Mouse (Mus musculus): ENCODE measurements at regions not wholly inside any gene's neighbourhood (a gene's known extent, or its start where the extent isn't known, plus 50 kb on each side); places are given as distances from the start of the nearest gene placed in this dataset.
"Not testable (repeated sequence)": the region's sequence is repeated elsewhere in the genome, so short reads cannot be mapped to it uniquely, and the experiment has no call there.

DNA sequence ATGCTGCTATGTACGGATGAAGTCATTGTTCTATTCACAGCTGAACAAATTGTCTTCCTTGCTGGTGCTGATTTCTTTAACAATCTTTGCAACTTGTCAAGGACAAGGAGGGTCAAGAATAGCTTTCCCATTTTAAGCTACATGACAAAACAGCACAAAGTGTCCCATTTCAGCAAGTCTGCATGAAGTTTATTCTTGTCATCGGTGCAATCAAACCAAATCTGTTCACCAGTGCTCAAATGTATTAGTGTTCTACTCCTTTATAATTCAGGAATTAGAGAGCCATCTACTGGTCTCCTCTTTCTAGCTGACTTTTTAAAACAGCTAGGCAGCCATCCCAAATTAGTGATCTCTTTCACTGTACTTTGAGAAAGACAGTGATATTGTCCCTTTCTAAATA, 1040.8 kb downstream of the Galc start:
- no peak for DNase-seq (ENCODE audit: extremely low spot score in 1 of 2, low spot score in 1 of 2)

DNA sequence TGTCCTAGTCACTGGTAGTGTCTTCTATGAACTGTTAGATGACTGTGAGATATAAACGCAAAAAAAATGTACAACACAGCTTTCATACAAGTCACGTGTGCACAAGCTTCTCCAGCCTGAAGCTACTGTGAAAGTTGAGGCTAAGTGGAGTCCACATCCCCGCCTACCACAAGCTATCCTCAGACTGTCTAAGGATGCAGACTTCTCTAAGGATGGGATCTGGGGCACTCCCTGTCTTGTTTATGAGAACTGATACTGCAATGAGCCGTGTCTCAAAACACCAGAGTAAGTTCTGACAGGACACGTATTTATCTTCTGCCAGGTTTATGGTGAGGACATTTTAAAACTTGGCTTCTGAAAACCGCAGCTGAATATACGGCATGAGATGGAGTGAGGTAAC, 1041.7 kb downstream of the Galc start:
- no peak for DNase-seq (ENCODE audit: extremely low spot score in 1 of 2, low spot score in 1 of 2)

DNA sequence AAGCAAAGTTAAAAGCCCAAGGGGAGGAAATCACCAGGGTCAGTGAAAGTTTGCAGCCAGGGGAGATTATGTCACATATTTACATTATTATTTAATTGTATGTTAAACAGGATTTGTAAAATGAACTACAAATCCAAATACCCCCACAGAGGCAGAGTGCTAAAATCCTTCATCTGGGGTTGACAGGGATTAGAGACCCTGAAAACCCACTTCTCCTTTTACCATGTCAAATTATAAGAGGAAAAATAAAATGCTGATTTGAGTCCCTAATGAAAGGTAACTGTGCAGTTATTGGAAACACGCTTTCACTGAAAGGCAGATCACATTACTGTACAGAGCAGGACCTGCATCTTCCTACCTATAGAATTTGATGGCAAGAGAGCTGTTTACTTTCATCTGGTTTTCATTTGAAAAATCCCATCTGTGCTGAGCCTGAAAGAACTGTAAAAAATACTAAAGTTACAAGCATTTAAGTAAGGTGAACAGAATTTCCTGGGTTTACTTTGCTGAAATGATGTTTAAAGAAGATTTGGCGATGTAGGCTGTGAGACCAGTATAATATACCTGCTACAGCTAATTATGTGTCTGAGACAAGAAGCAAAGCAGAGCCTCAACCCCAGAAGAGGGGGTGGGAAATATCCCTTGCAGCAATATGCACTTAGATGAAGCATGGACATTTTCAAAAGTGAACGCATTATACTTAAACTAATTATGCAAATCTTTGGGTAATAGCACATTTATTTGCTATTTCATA, 1055.4 kb downstream of the Galc start:
- no peak for DNase-seq (ENCODE audit: extremely low spot score in 1 of 2, low spot score in 1 of 2)

DNA sequence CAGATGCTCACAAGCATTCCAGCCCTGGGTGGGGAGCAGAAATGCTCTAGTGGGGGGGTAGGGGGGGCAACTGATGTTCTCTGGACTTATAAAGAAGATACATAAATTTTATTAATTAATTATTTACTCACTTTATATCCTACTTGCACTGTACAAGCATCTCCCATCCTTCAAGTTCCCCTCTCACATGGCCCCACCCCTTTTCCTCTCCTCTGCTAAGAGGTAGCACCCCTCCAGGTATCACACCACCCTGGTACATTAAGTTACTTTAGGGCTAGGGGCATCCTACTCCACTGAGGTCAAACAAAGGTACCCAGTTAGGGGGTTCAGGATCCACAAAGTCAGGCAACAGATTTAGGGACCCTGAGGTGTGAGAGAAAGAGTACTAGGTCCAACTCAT, 1097.4 kb downstream of the Galc start:
- no peak for DNase-seq (ENCODE audit: extremely low spot score in 1 of 2, low spot score in 1 of 2)

DNA sequence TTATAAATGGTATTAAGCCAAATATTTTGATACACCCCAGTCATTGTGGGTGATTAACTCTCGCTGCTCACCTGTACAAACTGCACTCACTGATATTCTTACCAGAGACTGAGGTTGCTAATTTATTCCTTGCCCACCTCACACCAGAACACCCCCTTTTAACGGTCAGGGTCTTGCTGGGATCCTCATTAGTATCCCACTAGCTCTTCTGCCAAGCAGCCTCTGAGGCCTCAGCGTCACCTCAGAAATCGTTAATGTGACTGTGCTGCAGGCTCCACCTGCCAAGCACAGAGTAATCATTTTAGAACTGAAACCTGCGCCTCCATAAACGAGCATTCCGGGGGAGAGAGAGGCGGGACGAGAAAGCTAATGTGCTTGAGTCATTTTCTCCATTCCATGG, 1097.8 kb downstream of the Galc start:
- DNase-seq (ENCODE audit: extremely low spot score in 1 of 2, low spot score in 1 of 2): no peak

DNA sequence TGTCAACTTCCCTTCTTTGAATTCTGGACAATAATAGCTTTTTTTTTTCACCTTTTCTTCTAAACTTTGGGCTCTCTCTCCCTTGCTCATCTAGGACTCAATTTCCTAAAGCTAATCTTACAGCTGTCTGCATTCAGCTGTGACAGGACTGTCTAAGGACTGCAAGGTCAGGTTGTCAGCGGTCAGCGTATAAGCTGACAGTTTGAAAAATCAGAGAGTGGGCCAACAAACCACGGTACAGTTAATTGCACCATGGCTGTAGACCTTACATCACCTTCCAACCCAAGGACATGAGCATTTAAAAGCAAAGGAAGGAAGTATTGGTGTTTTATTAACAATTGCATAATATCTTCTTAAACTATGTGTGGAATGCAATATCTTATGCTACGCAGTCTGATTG, 1100.9 kb downstream of the Galc start:
- DNase-seq (ENCODE audit: extremely low spot score in 1 of 2, low spot score in 1 of 2): no peak

DNA sequence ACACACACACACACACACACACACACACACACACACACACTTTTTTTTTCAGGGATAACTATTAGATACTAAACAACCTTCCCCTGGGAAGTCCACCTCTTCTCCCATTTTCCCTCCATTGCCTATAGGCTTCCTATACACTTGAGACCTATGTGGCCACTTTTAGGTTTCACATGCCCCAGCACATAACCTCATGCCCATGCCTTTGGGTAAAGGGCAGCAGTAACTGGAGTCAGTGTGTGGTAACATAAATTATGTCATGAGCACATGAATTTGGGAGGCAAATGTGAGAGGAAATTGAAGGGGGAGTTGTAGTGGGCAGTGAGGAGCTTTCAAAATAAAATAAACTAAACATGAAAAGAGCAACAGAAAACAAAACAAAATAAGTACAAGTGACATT, 1101.5 kb downstream of the Galc start:
- no peak for DNase-seq (ENCODE audit: extremely low spot score in 1 of 2, low spot score in 1 of 2)

DNA sequence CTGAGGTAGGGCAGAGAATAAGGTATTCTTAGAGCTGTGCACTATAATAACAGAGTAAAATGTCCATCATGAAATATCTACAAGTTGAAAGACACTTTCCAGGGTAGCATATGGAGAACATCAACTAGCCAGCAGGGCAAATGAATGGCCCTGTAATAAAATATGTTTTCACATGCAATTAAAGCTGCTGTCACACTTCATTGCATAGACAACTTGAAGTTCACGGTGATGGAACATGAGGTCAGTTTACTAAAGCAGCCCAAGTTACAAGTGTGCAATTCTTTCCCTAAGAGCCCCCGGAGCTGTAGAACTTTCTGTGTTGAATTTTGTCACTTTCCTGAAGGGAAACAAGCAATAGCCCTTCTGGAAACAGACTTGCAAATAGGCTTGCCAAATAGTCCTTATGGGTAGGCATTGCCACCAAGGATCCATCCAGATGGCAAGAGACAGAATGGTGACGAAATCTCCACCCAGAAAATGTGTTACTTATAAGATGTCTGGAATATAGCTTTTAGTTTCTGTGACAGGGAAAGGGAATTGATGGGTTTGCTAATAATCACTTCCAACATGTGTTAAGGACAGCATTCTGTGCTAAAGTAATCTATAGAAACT, 1102.7 kb downstream of the Galc start:
- DNase-seq (ENCODE audit: extremely low spot score in 1 of 2, low spot score in 1 of 2): no peak

DNA sequence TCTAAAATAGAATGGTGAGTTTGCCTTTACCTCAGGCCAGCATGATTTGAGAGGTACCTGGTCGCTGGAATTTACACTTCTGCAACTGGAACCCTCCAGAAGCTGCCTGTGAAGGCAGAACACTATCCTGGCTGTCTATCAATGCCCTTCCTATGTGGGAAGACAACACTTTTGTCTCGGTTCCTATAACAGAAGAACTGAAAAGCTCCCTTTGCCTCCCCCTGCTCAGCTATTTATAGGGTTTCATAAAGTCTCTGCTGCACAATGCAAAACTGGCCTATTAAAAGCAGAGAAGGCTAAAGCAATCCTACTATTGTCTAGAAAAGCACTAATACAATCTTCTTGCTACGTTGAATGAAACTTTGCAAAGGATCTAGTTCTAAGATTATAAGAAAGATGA, 1116.5 kb downstream of the Galc start:
- DNase-seq (ENCODE audit: extremely low spot score in 1 of 2, low spot score in 1 of 2): no peak

DNA sequence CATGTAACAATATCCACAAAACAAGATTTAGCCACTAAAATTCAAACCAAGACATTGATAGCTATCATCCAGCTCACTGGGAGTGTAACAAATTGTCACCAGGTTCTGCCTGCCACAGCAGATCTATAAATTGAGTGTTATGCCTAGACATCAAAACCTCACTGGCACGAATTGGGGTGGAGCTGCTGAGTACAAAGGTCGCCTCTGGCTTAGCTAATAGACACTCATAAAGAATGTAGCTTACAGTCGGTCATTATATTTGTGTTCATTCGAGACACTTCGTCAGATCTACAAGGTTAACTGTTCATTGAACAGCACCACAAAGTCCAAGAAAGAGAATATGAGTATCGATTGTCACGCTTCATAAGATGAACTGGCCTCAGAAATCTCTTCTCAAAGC, 1121.3 kb downstream of the Galc start:
- DNase-seq (ENCODE audit: extremely low spot score in 1 of 2, low spot score in 1 of 2): no peak

DNA sequence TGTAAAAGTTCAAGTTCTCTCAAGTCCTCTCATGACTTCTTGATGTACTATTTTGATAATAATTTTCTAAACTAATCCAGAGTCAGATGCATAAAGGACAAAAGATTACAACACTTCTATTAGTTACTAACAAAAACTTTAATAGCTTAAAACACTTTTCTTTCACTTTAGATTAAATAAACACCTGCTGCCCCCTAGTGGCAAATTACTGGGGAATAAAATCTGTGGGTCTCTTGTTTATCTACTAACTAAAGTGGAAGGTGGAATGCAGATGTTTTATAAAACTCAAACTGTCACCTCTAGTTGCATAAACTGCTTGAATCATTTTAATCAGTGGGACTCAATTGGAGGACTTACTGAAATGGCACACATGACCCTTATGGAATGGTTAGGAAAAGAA, 1129.0 kb downstream of the Galc start:
- peak in 1 of 2 experiments; percentile 43 for DNase-seq (ENCODE audit: extremely low spot score in 1 of 2, low spot score in 1 of 2)

DNA sequence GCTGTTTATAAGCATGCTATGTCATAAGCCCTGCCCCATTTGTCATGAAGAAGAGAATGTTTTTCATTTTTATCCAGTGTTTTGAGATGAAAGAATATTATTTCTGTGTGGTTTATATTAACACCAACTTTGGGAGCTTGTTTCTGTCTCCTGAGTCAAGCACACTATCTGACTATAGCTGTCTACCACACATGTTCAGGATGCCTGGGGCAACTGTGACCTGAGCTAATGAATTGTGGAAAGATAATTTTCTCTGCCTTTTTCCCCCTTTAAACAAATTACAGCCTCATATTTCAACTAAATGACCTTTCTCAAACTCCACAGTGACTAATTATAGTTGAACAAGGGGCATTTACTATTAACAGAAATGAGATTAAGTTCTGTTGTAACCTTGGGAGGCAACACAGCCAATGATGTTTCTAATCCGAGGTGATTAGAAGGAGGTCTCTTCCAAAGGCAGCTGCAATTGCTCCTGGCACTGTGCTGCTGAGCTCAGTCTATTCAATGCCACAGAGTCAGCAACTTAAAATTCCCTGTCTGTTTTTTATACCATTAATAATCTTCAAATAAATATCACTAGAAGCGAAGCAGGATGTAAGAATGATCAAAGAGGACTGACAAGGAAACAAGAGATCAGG, 1168.6 kb downstream of the Galc start:
- DNase-seq (ENCODE audit: extremely low spot score in 1 of 2, low spot score in 1 of 2): no peak

DNA sequence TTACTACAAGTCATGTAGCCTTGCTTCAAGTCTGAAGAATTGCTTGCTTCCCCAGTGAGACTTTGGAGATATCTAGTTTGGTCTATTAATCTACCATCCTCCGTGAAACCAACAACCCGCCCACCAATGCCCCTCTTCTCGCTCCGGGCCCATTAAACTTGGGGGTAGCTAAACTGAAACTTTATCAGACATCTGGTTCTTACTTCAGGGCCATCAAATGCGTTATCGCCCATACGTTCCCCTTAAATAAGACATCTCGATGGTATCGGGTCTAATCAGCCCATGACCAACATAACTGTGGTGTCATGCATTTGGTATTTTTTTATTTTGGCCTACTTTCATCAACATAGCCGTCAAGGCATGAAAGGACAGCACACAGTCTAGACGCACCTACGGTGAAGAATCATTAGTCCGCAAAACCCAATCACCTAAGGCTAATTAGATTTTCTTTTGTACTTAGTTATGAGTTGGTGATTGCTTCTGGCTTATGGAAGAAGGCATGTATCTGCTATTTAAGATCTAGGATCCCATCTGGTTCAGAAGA, 1197.8 kb downstream of the Galc start:
- not testable (repeated sequence) for DNase-seq (ENCODE audit: extremely low spot score in 1 of 2, low spot score in 1 of 2)

DNA sequence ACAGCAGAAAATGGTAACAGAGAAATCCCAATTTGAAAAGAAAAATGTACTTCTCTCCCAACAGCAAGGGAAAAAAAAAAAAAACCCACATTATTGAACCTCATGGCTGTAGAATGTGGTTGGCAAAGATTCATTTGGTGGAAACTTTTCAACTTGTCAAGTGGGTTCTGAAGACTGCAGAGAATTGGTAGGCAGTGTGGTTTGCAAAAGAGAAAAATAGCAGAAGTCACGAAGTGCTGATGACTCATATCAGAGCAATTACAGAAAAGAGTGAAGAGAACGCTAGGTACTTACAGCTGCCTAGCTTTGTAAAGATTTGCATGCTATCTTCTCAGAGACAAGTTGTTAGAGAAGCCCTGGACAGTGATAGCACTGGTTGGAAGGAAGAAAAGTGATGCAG, 1211.6 kb downstream of the Galc start:
- DNase-seq (ENCODE audit: extremely low spot score in 1 of 2, low spot score in 1 of 2): no peak

Measured in layer of hippocampus, postnatal 25 days (tissue).